Mouse (Mus musculus) cortical plate, adult 2 months (tissue): ENCODE results near the gene Lamc3.

Source experiments
- CTCF ChIP-seq: fragments of 200-500 bp; IDR thresholded peaks from 2 replicates; pipeline ENCODE4 v1.5.1; 2011; ENCODE audit warnings: mild to moderate bottlenecking, control low read depth, low read length; ENCODE audit not compliant: insufficient read depth; ENCODE audit errors: extremely low read depth
- POLR2A ChIP-seq: fragments of 200-500 bp; IDR thresholded peaks from 2 replicates; pipeline ENCODE4 v1.6.1; 2011; ENCODE audit warnings: mild to moderate bottlenecking, low read length, control low read depth; ENCODE audit not compliant: insufficient read depth; ENCODE audit errors: extremely low read depth

DNA sequence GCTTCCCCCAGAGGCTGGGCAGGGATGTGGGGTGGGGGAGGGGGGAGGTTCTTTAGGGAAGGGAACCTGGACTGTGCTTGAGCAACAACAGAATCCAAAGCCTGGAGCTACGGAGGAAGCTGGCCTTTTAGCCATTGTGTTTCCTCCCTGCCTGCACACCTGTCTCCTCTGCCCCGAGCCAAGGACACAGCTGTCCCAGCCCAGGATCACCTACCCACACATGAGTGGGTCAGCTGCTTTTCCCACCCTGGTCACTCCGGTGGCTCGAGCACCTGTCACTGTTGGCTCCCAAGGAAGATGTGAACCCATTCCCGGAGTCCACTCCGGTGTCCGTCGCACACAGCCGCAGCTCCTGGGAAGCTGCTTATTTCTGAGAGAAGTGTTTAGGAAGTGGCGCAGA, 70.1 kb downstream of the Lamc3 start:
- no peak for TF ChIP-seq CTCF
- TF ChIP-seq POLR2A, result no peak
